Mouse (Mus musculus) intestine, embryonic 14.5 days (tissue): Measurements from ENCODE around the gene Gm21209. TPM values are rescaled to one million over a fixed set of nuclear protein-coding genes. Genes with fewer than 3 reads are reported as not detected.
"Not testable (repeated sequence)": the region's sequence is repeated elsewhere in the genome, so short reads cannot be mapped to it uniquely, and the experiment has no call there.

Source experiments
- ATAC-seq: fragments of 200-750 bp; cut with Nextera tagmentation; replicated peaks from 2 replicates; pipeline ENCODE4 v1.8.0; 2017; ENCODE audit warnings: low read depth, moderate number of reproducible peaks, moderate TSS enrichment, moderate library complexity; ENCODE audit not compliant: low FRiP score, low TSS enrichment
- DNase-seq: peaks from one replicate; pipeline ENCODE4 v3.0.0-alpha.2; 2018; ENCODE audit warnings: low spot score
- H3K27ac ChIP-seq: fragments of 300-500 bp; sonication (generic); 2 replicates; pipeline ENCODE4 v1.5.1; 2014; ENCODE audit warnings: low read depth, mild to moderate bottlenecking, control low read depth
- H3K27me3 ChIP-seq: fragments of 300-500 bp; sonication (generic); replicated peaks from 2 replicates; pipeline ENCODE4 v1.6.1; 2014; ENCODE audit warnings: low read length, control low read depth; ENCODE audit not compliant: control insufficient read depth, insufficient read depth
- H3K36me3 ChIP-seq: fragments of 300-500 bp; sonication (generic); 2 replicates; pipeline ENCODE4 v1.6.1; 2014; ENCODE audit warnings: low read length, control low read depth; ENCODE audit not compliant: control insufficient read depth, insufficient read depth
- H3K4me1 ChIP-seq: fragments of 300-500 bp; sonication (generic); replicated peaks from 2 replicates; pipeline ENCODE4 v1.6.1; 2014; ENCODE audit warnings: low read length, control low read depth, mixed read lengths; ENCODE audit not compliant: control insufficient read depth, insufficient read depth
- H3K4me2 ChIP-seq: fragments of 300-500 bp; sonication (generic); 2 replicates; pipeline ENCODE4 v1.6.1; 2014; ENCODE audit warnings: low read length
- H3K4me3 ChIP-seq: fragments of 300-500 bp; sonication (generic); 2 replicates; pipeline ENCODE4 v1.5.1; 2014; ENCODE audit warnings: low read depth, low read length, control low read depth, mixed read lengths
- H3K9ac ChIP-seq: fragments of 300-500 bp; sonication (generic); 2 replicates; pipeline ENCODE4 v1.6.1; 2014; ENCODE audit warnings: mild to moderate bottlenecking, low read length
- H3K9me3 ChIP-seq: fragments of 300-500 bp; sonication (generic); 2 replicates; pipeline ENCODE4 v1.6.1; 2016; ENCODE audit warnings: low read length, control low read depth; ENCODE audit not compliant: control insufficient read depth
- WGBS: fragments of 180-500 bp; shearing (Covaris S2); extraction: QIAGEN DNeasy Blood & Tissue Kit; methylation state at CpG from one replicate; pipeline ENCODE4 v1.1.7; 2014; 5-methylcytosine and 5-hydroxymethylcytosine counted together
- polyA plus RNA-seq: library from polyadenylated mRNA; unstranded; fragments of >200 nt; fragmentation: Nextera tagmentation; extraction: Ambion mirVana; gene quantifications from 2 replicates; pipeline ENCODE4 v1.2.1, GENCODE M21; 2014

The Gm21209 gene
- polyA plus RNA-seq: not detected in 2 replicates

- no CpG with 5 or more reads among the region's 6 CpGs for WGBS
- H3K4me1 ChIP-seq, H3K27me3 ChIP-seq, H3K9me3 ChIP-seq, H3K27ac ChIP-seq, H3K9ac ChIP-seq, H3K36me3 ChIP-seq, DNase-seq, H3K4me3 ChIP-seq, ATAC-seq, H3K4me2 ChIP-seq: not testable (repeated sequence)
Observed at GRCm38 (mm10) chrY:49570856-49571255, at the start of gene Gm21209. Gm21209 (plus strand) TSS chrY:49571156.
